Mouse (Mus musculus): Measurements from ENCODE around the gene Ccdc88c.

Ccdc88c gene

GRCm38 (mm10) chr12:100925644-100926619 lies 102.9 kb downstream of the Ccdc88c start:
- DNase-seq (ENCODE audit: low read depth) = peak; percentile 35

- no peak for DNase-seq (ENCODE audit: low read depth)
Observed at GRCm38 (mm10) chr12:100924646-100925339, 104.1 kb downstream of the Ccdc88c start.

GRCm38 (mm10) chr12:100910731-100911130 lies 118.1 kb downstream of the Ccdc88c start:
- no peak for DNase-seq (ENCODE audit: low read depth)

- no peak for DNase-seq (ENCODE audit: low read depth)
Observed at GRCm38 (mm10) chr12:100909765-100910164, 119.1 kb downstream of the Ccdc88c start.

GRCm38 (mm10) chr12:100908298-100909034 lies 120.4 kb downstream of the Ccdc88c start:
- DNase-seq (ENCODE audit: low read depth) = no peak

GRCm38 (mm10) chr12:100907598-100908297 lies 121.1 kb downstream of the Ccdc88c start, which contains the start of gene Gpr68:
Gene Gpr68, minus strand, starts transcription at chr12:100908198.
- DNase-seq (ENCODE audit: low read depth) = no peak

- DNase-seq (ENCODE audit: low read depth) = no peak
Observed at GRCm38 (mm10) chr12:100906861-100907260, 122.0 kb downstream of the Ccdc88c start.

GRCm38 (mm10) chr12:100903761-100904160 lies 125.1 kb downstream of the Ccdc88c start:
- no peak for DNase-seq (ENCODE audit: low read depth)

GRCm38 (mm10) chr12:100901386-100901785 lies 127.5 kb downstream of the Ccdc88c start:
- DNase-seq (ENCODE audit: low read depth) = no peak

- DNase-seq (ENCODE audit: low read depth) = no peak
Observed at GRCm38 (mm10) chr12:100900901-100901300, 128.0 kb downstream of the Ccdc88c start.

- no peak for DNase-seq (ENCODE audit: low read depth)
Observed at GRCm38 (mm10) chr12:100899111-100899640, 129.7 kb downstream of the Ccdc88c start.

GRCm38 (mm10) chr12:100897736-100898650 lies 130.9 kb downstream of the Ccdc88c start:
- DNase-seq (ENCODE audit: low read depth) = no peak

- no peak for DNase-seq (ENCODE audit: low read depth)
Observed at GRCm38 (mm10) chr12:100896661-100897060, 132.2 kb downstream of the Ccdc88c start.

- DNase-seq (ENCODE audit: low read depth) = no peak
Observed at GRCm38 (mm10) chr12:100895504-100895903, 133.4 kb downstream of the Ccdc88c start.

GRCm38 (mm10) chr12:100890548-100890947 lies 138.3 kb downstream of the Ccdc88c start:
- no peak for DNase-seq (ENCODE audit: low read depth)

- DNase-seq (ENCODE audit: low read depth) = peak; percentile 44
Observed at GRCm38 (mm10) chr12:100887801-100888258, 141.0 kb downstream of the Ccdc88c start.

GRCm38 (mm10) chr12:100886877-100887276 lies 142.0 kb downstream of the Ccdc88c start:
- no peak for DNase-seq (ENCODE audit: low read depth)

- DNase-seq (ENCODE audit: low read depth) = no peak
Observed at GRCm38 (mm10) chr12:100885585-100885984, 143.3 kb downstream of the Ccdc88c start.

- no peak for DNase-seq (ENCODE audit: low read depth)
Observed at GRCm38 (mm10) chr12:100883168-100883567, 145.7 kb downstream of the Ccdc88c start.

GRCm38 (mm10) chr12:100878556-100878955 lies 150.3 kb downstream of the Ccdc88c start:
- DNase-seq (ENCODE audit: low read depth) = no peak
